Mouse (Mus musculus) lung, adult 2 months (tissue): ENCODE data around the gene Olfr763.

Experiments
- CTCF ChIP-seq: fragments of 200-500 bp; IDR thresholded peaks from 2 replicates; pipeline ENCODE4 v1.5.1; 2011; ENCODE audit warnings: mild to moderate bottlenecking, low read length, control low read depth; ENCODE audit not compliant: insufficient read depth
- POLR2A ChIP-seq: fragments of 200-500 bp; IDR thresholded peaks from 2 replicates; pipeline ENCODE4 v1.6.1; 2011; ENCODE audit warnings: low read depth, mild to moderate bottlenecking, control low read depth, low read length, borderline replicate concordance; ENCODE audit errors: extremely low read depth

DNA sequence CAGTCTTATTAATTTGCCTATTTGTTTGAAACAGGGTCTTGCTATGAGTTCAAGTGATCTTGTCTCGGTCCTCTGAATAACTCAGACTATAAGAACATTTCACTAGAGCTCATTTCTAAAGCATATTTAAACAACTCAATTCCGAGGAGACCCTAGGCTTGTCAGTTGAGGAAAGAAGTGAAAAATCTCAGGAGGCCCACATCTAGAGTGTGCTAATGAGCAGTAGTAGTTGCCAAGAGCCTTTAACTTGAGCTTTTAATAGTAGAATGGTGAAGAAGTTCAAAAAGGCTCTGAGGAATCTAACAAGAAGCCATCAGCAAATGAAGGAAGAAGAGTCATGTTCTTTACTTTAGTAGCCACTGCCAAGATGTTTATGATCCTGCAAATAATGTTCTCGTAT, 29.2 kb downstream of the Olfr763 start, which contains the start of gene Olfr764-ps1:
- TF ChIP-seq CTCF (no peak), POLR2A (no peak)
